Mouse (Mus musculus) limb, embryonic 10.5 days (tissue): ENCODE results near the gene Ubr3. TPM values are rescaled to one million over a fixed set of nuclear protein-coding genes. Genes with fewer than 3 reads are reported as not detected.
A peak's percentile ranks its signal among the peaks of the same experiment; 100 is the strongest.

Experiments
- DNase-seq: peaks from one replicate; pipeline ENCODE4 v3.0.0-alpha.2; 2017; ENCODE audit warnings: low spot score
- H3K27ac ChIP-seq: fragments of 300-500 bp; sonication (generic); 2 replicates; pipeline ENCODE4 v1.5.1; 2016; ENCODE audit warnings: mild to moderate bottlenecking
- H3K27me3 ChIP-seq: fragments of 300-500 bp; sonication (generic); 2 replicates; pipeline ENCODE4 v1.6.1; 2016; ENCODE audit warnings: low read depth, mild to moderate bottlenecking; ENCODE audit not compliant: poor library complexity, severe bottlenecking
- H3K36me3 ChIP-seq: fragments of 300-500 bp; sonication (generic); 2 replicates; pipeline ENCODE4 v1.6.1; 2016; ENCODE audit warnings: mild to moderate bottlenecking, moderate library complexity
- H3K4me1 ChIP-seq: fragments of 300-500 bp; sonication (generic); 2 replicates; pipeline ENCODE4 v1.6.1; 2016
- H3K4me3 ChIP-seq: fragments of 300-500 bp; sonication (generic); 2 replicates; pipeline ENCODE4 v1.5.1; 2016; ENCODE audit warnings: mild to moderate bottlenecking, moderate library complexity
- H3K9me3 ChIP-seq: fragments of 300-500 bp; sonication (generic); replicated peaks from 2 replicates; pipeline ENCODE4 v1.6.1; 2016; ENCODE audit warnings: mild to moderate bottlenecking
- WGBS: fragments of 180-500 bp; shearing (Covaris S2); methylation state at CpG from one replicate; pipeline ENCODE4 v1.1.7; 2016; 5-methylcytosine and 5-hydroxymethylcytosine counted together
- polyA plus RNA-seq: library from polyadenylated mRNA; unstranded; fragments of >200 nt; fragmentation: Nextera tagmentation; extraction: Ambion mirVana; gene quantifications from 2 replicates; pipeline ENCODE4 v1.2.1, GENCODE M21; 2016

Ubr3 gene
- 13.6 and 13.8 TPM in 2 replicates for polyA plus RNA-seq

- peak within 1 kb of the TSS; percentile 98 for H3K27ac ChIP-seq
- peaks cover 12% of the 10 kb centered on the region for H3K4me1 ChIP-seq
- peaks cover 19% of the 10 kb centered on the region for H3K36me3 ChIP-seq
- no peaks in the 10 kb centered on the region for H3K9me3 ChIP-seq
- under 1% methylated on average over 65 of the region's 65 CpGs for WGBS
- H3K4me3 ChIP-seq: peak within 1 kb of the TSS; percentile 98
- H3K27me3 ChIP-seq: no peaks in the 10 kb centered on the region
- DNase-seq: peak; percentile 99
These were observed at the start of gene Ubr3 for GRCm38 (mm10) chr2:69897039-69897617. Gene Ubr3, plus strand, starts transcription at chr2:69897246.

GRCm38 (mm10) chr2:69849215-69849614, 47.8 kb upstream of the Ubr3 start:
- Histone ChIP-seq H3K9me3 (no peaks in the 10 kb centered on the region), H3K36me3 (no peaks in the 10 kb centered on the region), H3K27me3 (no peaks in the 10 kb centered on the region), H3K4me3 (no peak overlapping the region), H3K27ac (no peak overlapping the region), H3K4me1 (no peaks in the 10 kb centered on the region; the same call in 1 of the 2 replicates)
- no peak for DNase-seq
- WGBS: 79% methylated on average over 6 of the region's 6 CpGs

GRCm38 (mm10) chr2:69851427-69852058, 45.5 kb upstream of the Ubr3 start:
- Histone ChIP-seq H3K27ac (no peak overlapping the region), H3K4me1 (no peaks in the 10 kb centered on the region; the same call in 1 of the 2 replicates), H3K36me3 (no peaks in the 10 kb centered on the region), H3K9me3 (no peaks in the 10 kb centered on the region), H3K27me3 (no peaks in the 10 kb centered on the region), H3K4me3 (no peak overlapping the region)
- WGBS: 67% methylated on average over 2 of the region's 2 CpGs
- no peak for DNase-seq

GRCm38 (mm10) chr2:69856392-69856791, 40.7 kb upstream of the Ubr3 start:
- no peak overlapping the region for H3K4me3 ChIP-seq
- H3K9me3 ChIP-seq: no peaks in the 10 kb centered on the region
- H3K27me3 ChIP-seq: no peaks in the 10 kb centered on the region
- no peaks in the 10 kb centered on the region; the same call in 1 of the 2 replicates for H3K4me1 ChIP-seq
- no peaks in the 10 kb centered on the region for H3K36me3 ChIP-seq
- no peak overlapping the region for H3K27ac ChIP-seq
- DNase-seq: no peak
- 63% methylated on average over 8 of the region's 8 CpGs for WGBS

GRCm38 (mm10) chr2:69857882-69858281, 39.2 kb upstream of the Ubr3 start:
- no peaks in the 10 kb centered on the region for H3K27me3 ChIP-seq
- no peak overlapping the region for H3K4me3 ChIP-seq
- 77% methylated on average over 1 of the region's 1 CpGs for WGBS
- peaks cover 6% of the 10 kb centered on the region for H3K4me1 ChIP-seq
- no peak overlapping the region for H3K27ac ChIP-seq
- no peaks in the 10 kb centered on the region for H3K9me3 ChIP-seq
- no peak for DNase-seq
- no peaks in the 10 kb centered on the region for H3K36me3 ChIP-seq

- peak overlapping the region; percentile 97 for H3K27ac ChIP-seq
- peaks cover 13% of the 10 kb centered on the region for H3K4me1 ChIP-seq
- DNase-seq: peak; percentile 45
- 13% methylated on average over 13 of the region's 13 CpGs for WGBS
- H3K4me3 ChIP-seq: peak overlapping the region; percentile 96
- no peaks in the 10 kb centered on the region for H3K9me3 ChIP-seq
- H3K36me3 ChIP-seq: peaks cover 28% of the 10 kb centered on the region
- H3K27me3 ChIP-seq: no peaks in the 10 kb centered on the region
These were observed 36.0 kb upstream of the Ubr3 start for GRCm38 (mm10) chr2:69860972-69861452.

GRCm38 (mm10) chr2:69861485-69862091, 35.5 kb upstream of the Ubr3 start, which contains the start of gene Ssb:
Gene Ssb, plus strand, starts transcription at chr2:69861562.
- H3K9me3 ChIP-seq: no peaks in the 10 kb centered on the region
- WGBS: under 1% methylated on average over 65 of the region's 66 CpGs
- peaks cover 34% of the 10 kb centered on the region for H3K36me3 ChIP-seq
- DNase-seq: peak; percentile 94
- H3K27me3 ChIP-seq: no peaks in the 10 kb centered on the region
- peaks cover 13% of the 10 kb centered on the region for H3K4me1 ChIP-seq
- H3K4me3 ChIP-seq: peak within 1 kb of the TSS; percentile 96
- peak within 1 kb of the TSS; percentile 97 for H3K27ac ChIP-seq

GRCm38 (mm10) chr2:69862117-69862657, 34.9 kb upstream of the Ubr3 start:
- Histone ChIP-seq H3K4me1 (peaks cover 13% of the 10 kb centered on the region), H3K27me3 (no peaks in the 10 kb centered on the region), H3K27ac (peak overlapping the region; percentile 97), H3K9me3 (no peaks in the 10 kb centered on the region), H3K4me3 (peak overlapping the region; percentile 96), H3K36me3 (peaks cover 40% of the 10 kb centered on the region)
- DNase-seq: no peak
- 7% methylated on average over 13 of the region's 13 CpGs for WGBS

GRCm38 (mm10) chr2:69883990-69884391, 13.1 kb upstream of the Ubr3 start:
- no peaks in the 10 kb centered on the region for H3K27me3 ChIP-seq

GRCm38 (mm10) chr2:69884581-69884980, 12.5 kb upstream of the Ubr3 start:
- H3K36me3 ChIP-seq: peaks cover 13% of the 10 kb centered on the region; the same call in 1 of the 2 replicates
- no peaks in the 10 kb centered on the region for H3K9me3 ChIP-seq
- no peak for DNase-seq
- H3K27me3 ChIP-seq: no peaks in the 10 kb centered on the region
- 61% methylated on average over 6 of the region's 6 CpGs for WGBS
- peak overlapping the region; percentile 94; the same call in 1 of the 2 replicates for H3K27ac ChIP-seq
- peak overlapping the region; percentile 79 for H3K4me3 ChIP-seq
- peaks cover 13% of the 10 kb centered on the region for H3K4me1 ChIP-seq

More at GRCm38 (mm10) chr2:69883990-69884391, 13.1 kb upstream of the Ubr3 start:
- no peak overlapping the region for H3K27ac ChIP-seq
- H3K9me3 ChIP-seq: no peaks in the 10 kb centered on the region
- WGBS: 71% methylated on average over 2 of the region's 2 CpGs
- no peak for DNase-seq
- H3K4me3 ChIP-seq: no peak overlapping the region
- H3K36me3 ChIP-seq: peaks cover 19% of the 10 kb centered on the region; the same call in 1 of the 2 replicates
- peaks cover 13% of the 10 kb centered on the region for H3K4me1 ChIP-seq

- H3K4me1 ChIP-seq: peaks cover 13% of the 10 kb centered on the region
- WGBS: 6% methylated on average over 12 of the region's 12 CpGs
These were observed 12.0 kb upstream of the Ubr3 start for GRCm38 (mm10) chr2:69885050-69885449.

GRCm38 (mm10) chr2:69885451-69886305, 11.4 kb upstream of the Ubr3 start, which contains the start of gene Mettl5:
Gene Mettl5, minus strand, starts transcription at chr2:69885615.
- H3K4me1 ChIP-seq: peaks cover 13% of the 10 kb centered on the region
- peak within 1 kb of the TSS; percentile 79 for H3K4me3 ChIP-seq
- H3K36me3 ChIP-seq: peaks cover 10% of the 10 kb centered on the region; the same call in 1 of the 2 replicates
- H3K27ac ChIP-seq: peak within 1 kb of the TSS; percentile 94
- H3K9me3 ChIP-seq: no peaks in the 10 kb centered on the region
- H3K27me3 ChIP-seq: no peaks in the 10 kb centered on the region
- peak; percentile 93 for DNase-seq
- WGBS: 3% methylated on average over 45 of the region's 45 CpGs

More at GRCm38 (mm10) chr2:69885050-69885449, 12.0 kb upstream of the Ubr3 start:
- Histone ChIP-seq H3K36me3 (peaks cover 10% of the 10 kb centered on the region; the same call in 1 of the 2 replicates), H3K9me3 (no peaks in the 10 kb centered on the region), H3K27me3 (no peaks in the 10 kb centered on the region), H3K27ac (peak overlapping the region; percentile 94), H3K4me3 (peak overlapping the region; percentile 79)
- DNase-seq: no peak
